Mouse (Mus musculus): ENCODE data around the gene Hsf2bp. TPM values are rescaled to one million over a fixed set of nuclear protein-coding genes. Genes with fewer than 3 reads are reported as not detected.

Gene Hsf2bp
- polyA plus RNA-seq, 1 experiment from 2014 or later = 0.99 TPM

Other genes with a start within 250 kb of the Hsf2bp start
- 16.5 and 17.8 TPM in 2 replicates for gene Sik1, start 180.5 kb downstream of the Hsf2bp start, polyA plus RNA-seq (2015; fragmentation: Nextera tagmentation; extraction: Ambion mirVana)
- 51.4 and 71.6 TPM in 2 replicates for gene Rrp1b, start 249 bp downstream of the Hsf2bp start, polyA plus RNA-seq (2015; fragmentation: Nextera tagmentation; extraction: Ambion mirVana)
- 13.6 and 15.0 TPM in 2 replicates for gene Notch3, start 130.5 kb upstream of the Hsf2bp start, polyA plus RNA-seq (2015; fragmentation: Nextera tagmentation; extraction: Ambion mirVana)
- 0.19 and 0.37 TPM in 2 replicates for gene Ephx3, start 153.2 kb upstream of the Hsf2bp start, polyA plus RNA-seq (2015; fragmentation: Nextera tagmentation; extraction: Ambion mirVana)
- 84.5 and 99.3 TPM in 2 replicates for gene Brd4, start 248.4 kb upstream of the Hsf2bp start, polyA plus RNA-seq (2015; fragmentation: Nextera tagmentation; extraction: Ambion mirVana)

All from kidney, embryonic 16.5 days (tissue).